Mouse (Mus musculus): ENCODE data around the gene Fbxl2.

Fbxl2 gene

DNA sequence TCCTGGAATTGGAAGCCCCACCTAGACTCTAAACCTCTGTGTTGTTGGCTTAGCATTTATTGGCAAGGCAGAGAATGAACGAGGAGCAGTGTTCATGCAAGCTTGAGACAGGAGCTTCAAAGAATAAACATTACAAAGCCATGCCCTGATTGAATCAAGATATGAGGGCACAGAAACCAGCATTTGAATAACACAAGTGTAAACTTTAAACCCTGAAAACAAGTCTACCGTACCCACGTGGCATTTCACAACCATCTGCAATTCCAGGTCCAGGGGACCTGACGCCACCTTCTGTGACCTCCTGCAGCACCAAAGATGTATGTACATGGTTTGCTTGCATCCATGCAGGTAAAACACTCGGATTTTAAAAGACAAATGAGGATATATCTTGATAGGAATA is 123.3 kb downstream of the Fbxl2 start:
- DNase-seq (ENCODE audit: low read depth, low spot score) = no peak

DNA sequence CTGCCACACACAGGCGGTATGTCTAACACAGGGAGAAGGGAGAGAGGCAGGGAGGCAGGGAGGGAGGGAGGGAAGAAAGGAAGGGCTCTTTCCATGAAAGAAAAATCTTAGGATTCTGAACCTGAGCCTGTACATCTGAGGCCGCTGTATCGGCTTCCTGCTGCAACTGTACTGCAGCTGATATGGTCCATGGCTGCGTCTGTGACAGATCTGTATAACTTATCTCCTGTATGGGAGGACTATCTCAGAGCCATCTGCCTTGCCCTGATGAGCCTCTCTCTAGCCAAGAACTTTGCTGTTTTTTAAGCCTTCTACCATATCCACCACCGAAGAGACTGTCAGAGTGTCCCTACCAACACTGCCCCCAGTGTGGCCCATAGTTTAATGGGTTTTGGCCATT is 130.2 kb downstream of the Fbxl2 start:
- DNase-seq (ENCODE audit: low read depth, low spot score) = no peak
